In genomic region chr11:93762832-93763530, GRCm38 (mm10) we compare ENCODE assay signal across 8 mouse cellular contexts.
DNase-seq lines count a peak whose midpoint lies in the region; ATAC-seq and TF ChIP-seq lines count a peak whose summit lies in the region.

No protein-coding gene starts in this region.

- H3K4me3 ChIP-seq in kidney, adult 2 months (ENCODE audit: insufficient read depth, low read depth, low read length) = 0 out of 2 replicates have a peak overlapping the region, but pooled peaks have one; percentile 0
- no peak overlapping the region for H3K4me3 ChIP-seq in neural tube, embryonic 13.5 days

- 8% methylated on average over 18 of the region's 18 CpGs for whole genome bisulfite sequencing in kidney, adult 2 months
- 17% methylated on average over 18 of the region's 18 CpGs for WGBS in neural tube, embryonic 13.5 days

- intact Hi-C loops in heart, postnatal 36 days (cut with DNase I) = no loop called here
- intact Hi-C loops in left cerebral cortex, postnatal 25 days (cut with DNase I) = loop anchor here (10.0 kb wide), 1 partner anchor 178 kb away; no protein-coding TSS in a partner anchor

- TF ChIP-seq POLR2A in kidney, adult 2 months (IDR thresholded peaks at IDR 0.05; ENCODE audit: low read depth, low read length) = no peak

- no peak; the same call in 1 of the 2 replicates for TF ChIP-seq CTCF in kidney, adult 2 months (conservative IDR thresholded peaks at IDR 0.05; ENCODE audit: insufficient read depth, insufficient read length, low read depth, low read length)

- H3K27ac ChIP-seq in kidney, adult 2 months (ENCODE audit: insufficient read depth, low read depth, low read length) = peak overlapping the region; percentile 71
- H3K27ac ChIP-seq in neural tube, embryonic 13.5 days (replicated peaks) = no peak overlapping the region

- peaks cover 7% of the 10 kb centered on the region; the same call in 1 of the 2 replicates for H3K4me1 ChIP-seq in kidney, adult 2 months (ENCODE audit: control insufficient read depth, insufficient read depth, low read length)
- peaks cover 8% of the 10 kb centered on the region; the same call in 1 of the 2 replicates for H3K4me1 ChIP-seq in neural tube, embryonic 13.5 days (replicated peaks)

- ATAC-seq in frontal cortex, adult (ENCODE audit: low TSS enrichment) = peak; percentile 94
- ATAC-seq in neural tube, embryonic 13.5 days (ENCODE audit: low read depth) = peak; percentile 83; the same call in 1 of the 2 replicates

- H3K27me3 ChIP-seq in kidney, adult 2 months (replicated peaks; ENCODE audit: control insufficient read depth, insufficient read depth, low read length) = no peaks in the 10 kb centered on the region
- peaks cover 3% of the 10 kb centered on the region; the same call in 1 of the 2 replicates for H3K27me3 ChIP-seq in neural tube, embryonic 13.5 days

- no peaks in the 10 kb centered on the region for H3K36me3 ChIP-seq in kidney, adult 2 months (ENCODE audit: control insufficient read depth, insufficient read depth, low read length)
- no peaks in the 10 kb centered on the region for H3K36me3 ChIP-seq in neural tube, embryonic 13.5 days

- no peaks in the 10 kb centered on the region for H3K9me3 ChIP-seq in neural tube, embryonic 13.5 days

- DNase-seq in heart, adult 11 months = peak; percentile 37
- DNase-seq in heart, postnatal 36 days = no peak
- peak; percentile 60 for DNase-seq in cerebellum, adult 9-10 months
- peak; percentile 82 for DNase-seq in kidney, adult 2 months
- peak; percentile 66 to 80 for DNase-seq in left cerebral cortex, postnatal 25 days (ENCODE audit: low spot score in 2 of 2)
- no peak for DNase-seq in gastrocnemius, postnatal 25 days

- H3K9ac ChIP-seq in neural tube, embryonic 13.5 days = no peak overlapping the region

- peak overlapping the region; percentile 48 for H3K4me2 ChIP-seq in neural tube, embryonic 13.5 days

Comparison
In these comparisons a context has a peak if more than half of its experiments do, and no peak if none do; other contexts are left out.
1. DNase-seq: peak in heart, adult 11 months (single experiment), cerebellum, adult 9-10 months (single experiment), kidney, adult 2 months (single experiment) and left cerebral cortex, postnatal 25 days (2 of 2); none in heart, postnatal 36 days (0 of 2) and gastrocnemius, postnatal 25 days (single experiment).